Mouse (Mus musculus) large intestine, adult 2 months (tissue): Measurements from ENCODE around the gene Lsamp. TPM values are rescaled to one million over a fixed set of nuclear protein-coding genes. Genes with fewer than 3 reads are reported as not detected.

Experiments used
- DNase-seq: peaks from one replicate; pipeline ENCODE4 v3.0.0-alpha.2; 2012; ENCODE audit warnings: low read depth, low spot score
- WGBS: fragments of 180-500 bp; shearing (Covaris S2); methylation state at CpG from one replicate; pipeline ENCODE4 v1.1.7; 2018; 5-methylcytosine and 5-hydroxymethylcytosine counted together
- polyA plus RNA-seq: library from polyadenylated mRNA; depleted of rRNA; stranded (reverse); fragments of >200 nt; gene quantifications from 2 replicates; pipeline ENCODE4 v1.2.3, GENCODE M21; 2012

The Lsamp gene
- polyA plus RNA-seq, 1 experiment, result 0.53 TPM

GRCm38 (mm10) chr16:42190114-42191045 is 2206.2 kb downstream of the Lsamp start:
- 2% methylated on average over 44 of the region's 44 CpGs for WGBS
- DNase-seq, result no peak
